Mouse (Mus musculus): ENCODE data around the gene Usp30. TPM values are rescaled to one million over a fixed set of nuclear protein-coding genes. Genes with fewer than 3 reads are reported as not detected.

The Usp30 gene
- total RNA-seq, 2 experiments from 2014 or later = 0.60 to 6.3 TPM

DNA sequence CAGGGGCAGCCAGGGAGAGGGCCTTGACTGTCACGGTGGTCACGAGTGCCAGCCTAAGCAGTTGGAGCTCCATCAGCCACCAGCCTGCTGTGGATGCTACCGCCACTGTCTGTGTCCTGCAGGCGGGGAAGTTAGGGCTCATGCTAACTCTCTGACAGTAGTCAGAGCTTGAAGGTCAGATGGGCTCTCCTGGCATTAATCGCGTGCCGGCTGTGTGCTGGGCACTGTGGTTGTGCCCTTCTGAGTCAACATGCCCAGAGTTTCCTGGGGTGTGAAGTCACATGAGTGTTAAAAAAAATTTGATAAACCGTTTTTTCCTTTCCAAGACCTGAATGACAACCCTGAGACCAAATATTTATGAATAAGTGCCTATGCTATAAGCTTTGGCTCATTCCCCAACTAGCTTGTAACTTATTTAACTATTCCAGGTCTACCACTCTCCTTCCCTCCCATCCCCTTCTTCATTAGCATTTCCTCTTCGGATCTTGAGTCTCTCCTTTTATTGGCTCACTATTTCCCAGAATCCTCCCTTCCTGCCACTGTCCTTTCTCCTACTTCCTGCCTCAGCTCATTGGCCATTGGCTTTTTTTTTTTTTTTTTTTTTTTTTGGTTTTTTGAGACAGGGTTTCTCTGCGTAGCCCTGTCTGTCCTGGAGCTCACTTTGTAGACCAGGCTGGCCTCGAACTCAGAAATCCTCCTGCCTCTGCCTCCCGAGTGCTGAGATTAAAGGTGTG is 87.3 kb downstream of the Usp30 start:
- ATAC-seq (replicated peaks; ENCODE audit: low FRiP score, poor library complexity, severe bottlenecking) = no peak

DNA sequence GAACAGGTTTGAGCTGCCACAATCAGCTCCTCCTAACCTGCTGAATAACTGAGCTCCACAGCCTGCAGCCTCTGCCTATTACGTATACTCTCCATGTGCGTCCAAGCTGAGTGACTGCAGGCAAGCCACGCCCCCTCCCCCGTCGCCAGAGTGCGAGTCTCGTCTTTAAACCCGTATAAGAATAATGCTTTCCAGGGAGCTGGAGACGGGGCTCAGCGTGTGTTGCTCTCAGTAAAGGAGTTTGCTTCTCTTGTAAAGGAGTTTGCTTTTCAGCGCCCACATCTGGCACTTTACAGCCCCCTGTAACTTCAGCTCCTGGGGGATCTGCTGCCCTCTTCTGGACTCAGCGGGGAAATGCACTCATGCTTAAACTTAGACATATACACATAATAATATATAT is 88.2 kb downstream of the Usp30 start:
- ATAC-seq (replicated peaks; ENCODE audit: low FRiP score, poor library complexity, severe bottlenecking) = no peak

DNA sequence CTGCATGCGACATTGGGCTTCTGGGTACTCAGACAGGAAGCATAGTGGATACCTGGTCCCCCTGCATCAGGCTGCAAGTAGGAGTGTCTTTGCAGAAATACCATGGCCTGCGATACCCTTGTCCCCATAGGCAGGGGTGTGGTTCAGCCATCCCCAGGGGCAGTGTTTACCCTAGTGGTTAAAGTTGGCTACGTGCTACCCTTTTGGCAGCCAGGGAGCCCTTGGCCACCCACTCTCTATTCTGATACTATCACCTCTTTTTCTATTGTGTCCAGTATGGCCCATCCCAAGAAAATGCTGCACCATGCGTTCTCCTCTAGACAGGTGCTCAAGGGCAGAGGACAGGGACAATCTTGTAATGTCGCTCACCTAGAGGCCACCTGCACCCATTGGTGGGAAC is 89.5 kb downstream of the Usp30 start:
- ATAC-seq (replicated peaks; ENCODE audit: low FRiP score, poor library complexity, severe bottlenecking) = no peak

DNA sequence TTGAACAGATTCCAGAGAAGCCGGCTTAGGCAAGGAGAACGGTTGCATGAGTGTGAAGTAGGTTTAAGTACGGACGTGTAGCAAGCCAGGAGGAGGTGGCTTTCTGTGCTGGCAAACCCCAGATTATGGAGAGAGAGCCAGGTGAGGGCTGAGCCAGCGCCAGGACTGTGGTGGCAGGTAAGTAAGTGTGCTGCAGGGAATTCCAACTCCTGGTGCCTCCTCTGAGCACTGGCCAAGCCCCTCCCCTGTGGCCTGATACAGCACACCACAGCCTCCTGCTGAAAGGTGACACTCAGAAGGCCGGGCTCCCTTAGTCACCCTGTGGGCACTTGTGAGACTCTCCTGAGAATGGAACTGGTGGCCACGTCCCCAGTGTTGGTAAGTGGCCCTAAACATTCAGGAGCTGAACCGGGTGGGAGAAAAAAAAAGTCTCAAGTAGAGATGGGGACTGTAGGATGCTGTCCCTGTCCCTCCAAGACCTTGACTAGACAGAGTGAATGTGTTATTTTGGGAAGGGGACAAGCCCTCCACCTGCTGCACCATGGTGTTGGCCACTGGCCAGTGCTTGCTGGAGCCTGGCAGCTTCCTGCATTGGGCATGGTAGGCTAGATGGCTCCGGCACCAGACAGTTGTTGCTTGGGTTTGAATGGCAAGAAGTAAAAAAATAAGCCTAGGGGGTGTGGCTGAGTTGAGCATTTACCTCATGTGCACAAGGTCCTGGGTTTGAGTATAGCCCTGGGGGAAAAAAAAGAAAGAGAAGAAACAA is 90.1 kb downstream of the Usp30 start:
- ATAC-seq (replicated peaks; ENCODE audit: low FRiP score, poor library complexity, severe bottlenecking) = no peak

DNA sequence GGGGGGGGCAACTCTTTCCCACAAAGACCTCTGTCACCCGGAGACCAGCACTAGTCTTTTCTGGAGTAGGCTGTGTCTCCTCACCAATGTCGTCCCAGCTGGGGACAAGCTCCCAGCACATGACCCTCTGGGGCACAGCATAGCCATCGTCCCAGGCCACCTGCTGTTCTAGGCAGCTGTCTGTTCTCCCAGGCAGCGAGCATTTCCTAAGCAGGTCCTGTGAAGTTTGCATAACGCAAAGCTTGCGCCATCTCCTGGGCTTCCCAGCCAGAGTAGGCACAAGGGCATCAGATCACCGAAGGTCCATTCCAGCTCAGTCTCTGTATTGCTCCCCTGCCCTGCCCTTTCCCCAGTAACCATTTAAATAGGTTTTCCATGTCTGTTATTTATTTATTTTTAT is 92.0 kb downstream of the Usp30 start:
- ATAC-seq (replicated peaks; ENCODE audit: low FRiP score, poor library complexity, severe bottlenecking) = no peak

DNA sequence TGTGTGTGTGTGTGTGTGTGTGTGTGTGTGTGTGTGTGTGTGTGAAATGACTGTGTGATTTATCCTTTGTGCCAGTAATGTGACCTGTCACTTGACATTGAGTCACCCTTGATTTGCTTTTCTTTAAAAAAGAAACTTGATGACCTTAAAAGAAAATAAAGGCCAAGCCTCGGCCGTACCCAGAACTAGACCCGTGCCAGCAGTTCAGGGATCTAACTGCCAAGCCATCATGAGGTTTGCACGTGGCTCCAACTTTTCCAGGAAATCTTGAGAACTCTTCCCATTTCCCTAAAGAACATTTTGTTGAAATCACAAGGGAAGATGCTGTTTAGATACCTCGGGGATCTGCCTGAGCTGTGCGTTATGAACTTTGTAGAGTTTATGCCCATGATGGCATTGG is 96.2 kb downstream of the Usp30 start:
- ATAC-seq (replicated peaks; ENCODE audit: low FRiP score, poor library complexity, severe bottlenecking) = no peak

DNA sequence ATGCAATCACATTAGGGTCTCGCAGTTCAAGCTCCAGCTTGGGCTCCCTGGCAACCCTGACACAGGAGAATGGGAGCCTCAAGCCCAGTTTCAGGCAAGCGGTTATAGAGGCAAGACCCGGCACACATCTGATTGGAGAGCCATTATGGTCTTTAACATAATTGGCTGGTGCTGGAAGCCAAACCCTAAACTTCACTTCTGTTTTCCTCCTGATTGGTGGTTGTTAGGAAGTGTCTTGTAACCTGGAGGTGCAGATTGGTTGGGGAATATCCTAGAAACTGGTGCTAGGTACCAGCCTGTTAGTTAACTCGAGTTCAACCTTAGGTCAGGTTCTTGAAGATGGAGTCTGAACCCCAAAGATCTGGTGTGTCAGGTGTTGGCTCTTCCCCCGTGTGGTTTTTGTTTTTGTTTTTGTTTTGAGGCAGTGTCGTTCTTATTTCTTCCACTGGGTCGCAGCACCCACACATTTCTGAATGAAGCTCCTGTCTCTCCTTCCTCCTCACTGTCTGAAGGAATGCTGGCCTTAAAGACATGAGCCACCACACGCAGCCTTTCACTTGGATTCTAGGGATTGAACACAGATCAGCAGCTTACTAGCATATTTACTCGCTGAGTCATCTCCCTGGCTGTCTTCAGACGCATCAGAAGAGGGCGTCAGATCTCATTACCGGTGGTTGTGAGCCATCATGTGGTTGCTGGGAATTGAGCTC is 97.0 kb downstream of the Usp30 start:
- no peak for ATAC-seq (replicated peaks; ENCODE audit: low FRiP score, poor library complexity, severe bottlenecking)

DNA sequence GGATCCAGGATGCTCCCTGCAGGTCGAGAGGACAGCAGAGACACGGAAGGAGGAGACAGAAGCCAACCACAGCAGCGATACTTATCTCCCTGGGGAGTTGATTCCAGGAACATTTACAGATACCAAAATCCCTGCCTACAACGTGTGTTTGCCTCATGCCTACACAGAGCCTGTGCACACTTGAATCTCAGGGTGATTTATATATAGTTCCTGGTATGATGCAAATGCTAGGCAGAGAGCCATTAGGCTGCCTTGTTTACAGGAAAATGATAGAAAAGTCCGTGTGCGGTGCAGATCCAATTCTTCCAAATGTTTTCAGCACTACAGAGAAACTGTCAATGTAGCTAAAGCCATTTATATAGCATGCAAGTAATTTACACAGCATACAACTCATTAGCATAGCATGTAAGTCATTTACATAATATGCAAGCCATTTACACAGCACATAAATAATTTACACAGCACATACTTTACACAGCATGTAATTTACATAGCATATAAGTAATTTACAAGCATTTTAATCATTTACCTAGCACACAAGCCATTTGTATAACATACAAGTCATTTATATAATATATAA is 97.9 kb downstream of the Usp30 start:
- no peak for ATAC-seq (replicated peaks; ENCODE audit: low FRiP score, poor library complexity, severe bottlenecking)

DNA sequence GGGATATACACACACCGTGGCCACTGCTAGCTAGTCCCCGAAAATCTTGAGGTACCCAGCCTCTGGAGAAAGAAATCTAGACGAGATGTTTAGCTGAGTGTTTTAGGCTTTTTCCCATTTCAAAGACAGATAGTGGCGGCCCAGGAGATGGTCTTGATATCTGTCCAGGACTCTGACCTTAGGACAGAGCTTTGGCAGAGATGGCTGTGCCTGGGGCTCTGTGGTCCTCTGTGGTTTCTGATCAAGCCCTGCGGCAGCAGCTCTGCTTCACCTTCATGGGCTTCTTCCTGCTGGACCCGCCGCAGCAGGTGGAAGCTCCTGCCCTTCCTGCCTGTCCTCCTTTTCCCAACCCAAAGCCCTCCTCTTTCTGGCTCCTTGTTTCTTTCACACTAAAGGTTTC is 105.1 kb downstream of the Usp30 start:
- ATAC-seq (replicated peaks; ENCODE audit: low FRiP score, poor library complexity, severe bottlenecking) = no peak

DNA sequence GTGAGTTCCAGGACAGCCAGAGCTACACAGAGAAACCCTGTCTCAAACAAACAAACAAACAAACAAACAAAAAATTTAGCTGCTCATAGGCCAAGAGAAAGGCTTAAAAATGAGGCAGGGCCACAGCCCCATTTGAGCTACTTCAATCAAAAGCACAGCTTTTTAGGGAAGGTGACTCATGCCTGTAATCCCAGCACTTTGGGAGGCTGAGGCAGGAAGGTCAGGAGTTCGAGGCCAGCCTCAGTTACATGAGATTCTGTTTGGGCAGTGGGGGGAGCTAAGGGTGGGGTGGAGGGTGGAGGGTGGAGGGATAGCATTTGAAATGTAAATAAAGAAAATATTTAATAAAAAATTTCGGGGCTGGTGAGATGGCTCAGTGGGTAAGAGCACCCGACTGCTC is 107.7 kb downstream of the Usp30 start:
- peak; percentile 80; the same call in 1 of the 2 replicates for ATAC-seq (replicated peaks; ENCODE audit: low FRiP score, poor library complexity, severe bottlenecking)

DNA sequence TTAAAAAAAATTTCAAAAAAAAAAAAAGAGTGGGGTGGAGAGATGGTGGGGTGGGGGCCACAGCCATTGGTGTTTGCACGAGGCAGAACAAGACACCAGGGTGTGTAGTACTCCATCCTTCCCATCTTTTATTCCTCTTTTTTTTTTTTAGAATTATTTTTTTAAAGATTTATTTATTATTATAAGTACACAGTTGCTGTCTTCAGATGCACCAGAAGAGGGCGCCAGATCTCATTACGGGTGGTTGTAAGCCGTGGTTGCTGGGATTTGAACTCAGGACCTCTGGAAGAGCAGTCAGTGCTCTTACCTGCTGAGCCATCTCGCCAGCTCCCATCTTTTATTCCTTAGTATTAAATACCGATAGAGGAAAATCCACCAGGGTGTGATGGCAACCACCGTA is 108.2 kb downstream of the Usp30 start:
- ATAC-seq (replicated peaks; ENCODE audit: low FRiP score, poor library complexity, severe bottlenecking) = no peak

DNA sequence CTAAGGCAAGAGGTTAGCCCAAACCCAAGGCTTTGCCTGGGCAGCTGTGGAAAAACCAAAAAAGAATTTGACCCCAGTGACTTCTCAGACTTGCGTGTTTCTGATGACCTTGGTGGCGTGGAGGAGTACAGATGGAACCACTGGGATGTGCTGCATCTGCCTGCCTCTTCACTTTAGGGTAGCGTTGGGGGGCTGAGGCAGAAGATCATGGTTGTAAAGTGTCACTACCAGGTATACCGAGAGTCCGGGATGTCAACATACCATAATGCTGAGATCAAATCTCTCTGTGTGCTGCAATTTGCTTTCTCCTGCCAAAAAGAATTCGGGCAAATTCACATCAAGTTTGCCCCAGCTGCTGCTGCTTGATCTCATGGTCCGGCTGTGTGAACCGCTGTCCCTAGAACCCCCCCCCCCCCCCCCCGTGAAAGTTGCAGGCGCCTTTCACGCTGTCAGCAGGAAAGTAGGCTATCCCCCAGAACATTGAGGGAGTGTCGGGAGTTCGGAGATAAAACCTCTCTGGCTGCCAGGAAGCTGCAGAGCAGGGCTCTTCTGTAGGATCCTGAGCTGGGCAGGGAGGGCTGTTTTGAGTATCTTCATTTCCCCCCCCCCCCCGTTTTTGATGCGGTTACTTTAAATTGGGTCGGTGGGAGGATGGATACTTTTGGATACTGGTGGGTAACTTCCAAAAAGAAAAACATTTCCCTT is 108.8 kb downstream of the Usp30 start:
- ATAC-seq (replicated peaks; ENCODE audit: low FRiP score, poor library complexity, severe bottlenecking) = no peak

Other genes starting within 250 kb of the Usp30 start
- gene Selplg, start 232.8 kb upstream of the Usp30 start, total RNA-seq (2015; ENCODE audit: low replicate concordance) = 85.1 and 133 TPM in 2 replicates
- 30.2 and 34.8 TPM in 2 replicates for gene Selplg, start 232.8 kb upstream of the Usp30 start, total RNA-seq (2017; ENCODE audit: low replicate concordance)
- 23.2 and 30.9 TPM in 2 replicates for gene Coro1c, start 156.7 kb upstream of the Usp30 start, total RNA-seq (2015; ENCODE audit: low replicate concordance)
- gene Coro1c, start 156.7 kb upstream of the Usp30 start, total RNA-seq (2017; ENCODE audit: low replicate concordance) = 20.5 and 26.8 TPM in 2 replicates
- 55.9 and 63.5 TPM in 2 replicates for gene Ssh1, start 71.6 kb upstream of the Usp30 start, total RNA-seq (2015; ENCODE audit: low replicate concordance)
- gene Ssh1, start 71.6 kb upstream of the Usp30 start, total RNA-seq (2017; ENCODE audit: low replicate concordance) = 60.6 and 63.8 TPM in 2 replicates
- gene Dao, start 61.8 kb upstream of the Usp30 start, total RNA-seq (2015; ENCODE audit: low replicate concordance) = not detected in 2 replicates
- not detected in 2 replicates for gene Dao, start 61.8 kb upstream of the Usp30 start, total RNA-seq (2017; ENCODE audit: low replicate concordance)
- gene Svop, start 26.1 kb downstream of the Usp30 start, total RNA-seq (2015; ENCODE audit: low replicate concordance) = not detected in 2 replicates
- not detected in 2 replicates for gene Svop, start 26.1 kb downstream of the Usp30 start, total RNA-seq (2017; ENCODE audit: low replicate concordance)
- not detected in 2 replicates for gene Alkbh2, start 62.8 kb downstream of the Usp30 start, total RNA-seq (2015; ENCODE audit: low replicate concordance)
- gene Alkbh2, start 62.8 kb downstream of the Usp30 start, total RNA-seq (2017; ENCODE audit: low replicate concordance) = 2.5 TPM in 1 of 2 replicates, not detected in the other
- gene Ung, start 64.9 kb downstream of the Usp30 start, total RNA-seq (2015; ENCODE audit: low replicate concordance) = 1.9 and 2.1 TPM in 2 replicates
- gene Ung, start 64.9 kb downstream of the Usp30 start, total RNA-seq (2017; ENCODE audit: low replicate concordance) = 0.68 and 4.7 TPM in 2 replicates
- gene Acacb, start 81.1 kb downstream of the Usp30 start, total RNA-seq (2015; ENCODE audit: low replicate concordance) = 0.21 TPM in 1 of 2 replicates, not detected in the other
- 0.14 TPM in 1 of 2 replicates, not detected in the other for gene Acacb, start 81.1 kb downstream of the Usp30 start, total RNA-seq (2017; ENCODE audit: low replicate concordance)
- not detected in 2 replicates for gene Foxn4, start 208.3 kb downstream of the Usp30 start, total RNA-seq (2015; ENCODE audit: low replicate concordance)
- not detected in 2 replicates for gene Foxn4, start 208.3 kb downstream of the Usp30 start, total RNA-seq (2017; ENCODE audit: low replicate concordance)
- not detected in 2 replicates for gene Myo1h, start 223.7 kb downstream of the Usp30 start, total RNA-seq (2015; ENCODE audit: low replicate concordance)
- gene Myo1h, start 223.7 kb downstream of the Usp30 start, total RNA-seq (2017; ENCODE audit: low replicate concordance) = 0.84 TPM in 1 of 2 replicates, not detected in the other